Mouse (Mus musculus) T-helper 17 cell (primary cell): ENCODE data around the gene Tmprss15.

Experiments
- in situ Hi-C, 2 experiments: fragments of 300-600 bp; cut with MboI, MseI; formaldehyde crosslinking; loops; 1 replicate in 1 of 2; 2 replicates in 1 of 2; pipeline ENCODE4 v1.15.1; 2025; ENCODE audit warnings: high pct_unique_total_duplicates in 2 of 2

The Tmprss15 gene

GRCm38 (mm10) chr16:79090997-79091396 lies at the start of gene Tmprss15:
TSS of gene Tmprss15 (minus strand) at chr16:79091097.
- in situ Hi-C loops, result no loop called here

- in situ Hi-C loops, result no loop called here
These were observed 24.0 kb upstream of the Tmprss15 start for GRCm38 (mm10) chr16:79114879-79115278.

- in situ Hi-C loops, result no loop called here
These were observed 18.6 kb upstream of the Tmprss15 start for GRCm38 (mm10) chr16:79109516-79109915.

- in situ Hi-C loops, result no loop called here
These were observed 18.1 kb upstream of the Tmprss15 start for GRCm38 (mm10) chr16:79108969-79109368.

- in situ Hi-C loops, result no loop called here
These were observed 9.4 kb upstream of the Tmprss15 start for GRCm38 (mm10) chr16:79100325-79100724.

- in situ Hi-C loops, result no loop called here
These were observed 7.4 kb upstream of the Tmprss15 start for GRCm38 (mm10) chr16:79098321-79098720.

GRCm38 (mm10) chr16:79086550-79086949 lies 4.3 kb downstream of the Tmprss15 start:
- in situ Hi-C loops, result no loop called here

GRCm38 (mm10) chr16:79063848-79064247 lies 27.0 kb downstream of the Tmprss15 start:
- in situ Hi-C loops, result no loop called here

- in situ Hi-C loops, result no loop called here
These were observed 31.9 kb downstream of the Tmprss15 start for GRCm38 (mm10) chr16:79058775-79059558.

- in situ Hi-C loops, result no loop called here
These were observed 58.3 kb downstream of the Tmprss15 start for GRCm38 (mm10) chr16:79032593-79032992.

- in situ Hi-C loops, result no loop called here
These were observed 88.1 kb downstream of the Tmprss15 start for GRCm38 (mm10) chr16:79002812-79003211.

GRCm38 (mm10) chr16:79001679-79002078 lies 89.2 kb downstream of the Tmprss15 start:
- in situ Hi-C loops, result no loop called here

- in situ Hi-C loops, result no loop called here
These were observed 114.5 kb downstream of the Tmprss15 start for GRCm38 (mm10) chr16:78976384-78976783.

- in situ Hi-C loops, result loop anchor here in 1 of 2 experiments (25.0 kb wide), 1 partner anchor 512 kb away; no protein-coding TSS in a partner anchor
These were observed 116.8 kb downstream of the Tmprss15 start for GRCm38 (mm10) chr16:78974099-78974498.

- in situ Hi-C loops, result loop anchor here in 1 of 2 experiments (25.0 kb wide), 1 partner anchor 507 kb away; no protein-coding TSS in a partner anchor
These were observed 121.7 kb downstream of the Tmprss15 start for GRCm38 (mm10) chr16:78969091-78969731.

GRCm38 (mm10) chr16:78957434-78957833 lies 133.5 kb downstream of the Tmprss15 start:
- in situ Hi-C loops, result loop anchor here in 1 of 2 experiments (25.0 kb wide), 1 partner anchor 495 kb away; no protein-coding TSS in a partner anchor

- in situ Hi-C loops, result loop anchor here in 1 of 2 experiments (25.0 kb wide), 1 partner anchor 488 kb away; no protein-coding TSS in a partner anchor
These were observed 140.5 kb downstream of the Tmprss15 start for GRCm38 (mm10) chr16:78950359-78950758.

GRCm38 (mm10) chr16:78937755-78938154 lies 153.1 kb downstream of the Tmprss15 start:
- in situ Hi-C loops, result no loop called here

GRCm38 (mm10) chr16:78934298-78934697 lies 156.6 kb downstream of the Tmprss15 start:
- in situ Hi-C loops, result no loop called here

- in situ Hi-C loops, result no loop called here
These were observed 159.4 kb downstream of the Tmprss15 start for GRCm38 (mm10) chr16:78931287-78932025.

- in situ Hi-C loops, result no loop called here
These were observed 160.3 kb downstream of the Tmprss15 start, which contains the start of gene Chodl for GRCm38 (mm10) chr16:78930382-78931286. TSS of gene Chodl (plus strand) at chr16:78930948.
